Mouse (Mus musculus): ENCODE results near the gene Qrich1. TPM values are rescaled to one million over a fixed set of nuclear protein-coding genes. Genes with fewer than 3 reads are reported as not detected.

Gene Qrich1
- 141 and 146 TPM in 2 replicates for polyA plus RNA-seq (2015; fragmentation: Nextera tagmentation; extraction: Ambion mirVana)

DNA sequence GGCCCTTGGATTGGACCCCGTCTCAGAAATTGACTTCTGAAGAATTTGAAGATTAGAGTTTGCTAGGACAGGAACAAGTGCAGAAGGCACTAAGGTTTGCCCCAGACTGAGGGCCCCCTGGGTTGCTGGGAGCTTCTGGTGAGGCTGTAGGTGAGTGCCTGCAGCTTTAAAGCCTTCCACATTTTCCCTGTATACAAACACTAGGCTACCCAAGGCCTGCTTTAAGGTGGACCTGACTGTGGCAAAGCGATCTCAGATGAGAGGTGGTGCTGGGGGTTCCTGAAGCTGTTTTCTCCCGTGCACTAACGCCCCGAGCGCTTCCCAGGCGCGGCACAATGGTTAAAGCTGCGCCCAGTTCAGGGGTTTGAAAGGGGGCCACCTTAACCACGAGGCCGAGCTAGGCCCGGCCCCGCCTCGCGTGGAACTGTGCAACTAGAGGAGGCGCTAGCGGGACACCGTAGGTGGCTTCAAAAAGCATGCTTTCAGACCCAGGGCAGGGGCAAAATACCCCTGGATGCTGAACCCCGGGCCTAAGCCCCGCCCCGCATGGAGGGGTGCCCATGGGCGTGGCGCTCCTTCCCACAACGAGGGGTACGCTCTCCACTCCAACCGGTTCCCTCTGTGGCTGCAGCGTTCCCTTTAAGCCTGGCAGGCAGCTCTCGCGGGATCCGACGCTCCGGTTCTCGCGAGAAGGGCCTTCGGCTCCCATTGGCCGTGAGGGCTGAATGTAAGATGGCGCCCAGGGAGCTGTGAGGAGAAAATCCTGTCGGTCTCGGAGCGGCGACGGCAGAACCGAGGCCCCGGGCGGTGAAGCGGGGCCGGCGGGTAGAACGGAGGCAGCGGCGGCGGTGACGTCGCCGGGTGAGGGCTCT is at the start of gene Qrich1:
Gene Qrich1, plus strand, starts transcription at position 427 of the 872 bp plus-strand sequence.
- peak within 1 kb of the TSS; percentile 99 for H3K27ac ChIP-seq
- H3K9ac ChIP-seq (replicated peaks): peak within 1 kb of the TSS; percentile 93
- H3K36me3 ChIP-seq: peaks cover 41% of the 10 kb centered on the region
- H3K27me3 ChIP-seq: no peaks in the 10 kb centered on the region
- H3K4me3 ChIP-seq (replicated peaks): peak within 1 kb of the TSS; percentile 96
- WGBS: 1% methylated on average over 55 of the region's 55 CpGs
- peaks cover 31% of the 10 kb centered on the region for H3K4me1 ChIP-seq (replicated peaks)
- H3K4me2 ChIP-seq (replicated peaks): peak within 1 kb of the TSS; percentile 79
- peak; percentile 96 for ATAC-seq
- no peaks in the 10 kb centered on the region for H3K9me3 ChIP-seq

DNA sequence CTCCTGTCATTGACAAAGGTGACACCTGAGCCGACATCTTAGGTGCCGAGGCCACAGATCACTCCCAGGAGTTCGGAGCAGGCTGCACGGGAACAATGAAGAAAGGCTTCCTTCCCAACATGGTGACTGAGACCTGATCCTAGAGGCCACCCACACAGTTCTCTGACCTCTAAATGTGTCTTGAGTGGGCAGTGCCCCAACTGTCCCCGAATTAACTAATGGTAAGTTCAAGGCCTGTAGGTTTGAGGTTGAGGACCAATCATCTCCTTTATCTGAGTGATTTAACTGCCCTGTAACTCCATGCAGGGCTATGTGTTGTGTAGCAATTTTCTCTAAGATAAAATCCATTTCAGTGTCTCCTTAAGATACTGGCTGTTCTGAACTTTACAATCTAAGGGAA is 47.2 kb upstream of the Qrich1 start:
- H3K4me1 ChIP-seq (replicated peaks): no peaks in the 10 kb centered on the region
- ATAC-seq: no peak
- no peak overlapping the region for H3K4me3 ChIP-seq (replicated peaks)
- no peak overlapping the region for H3K27ac ChIP-seq
- no peaks in the 10 kb centered on the region for H3K9me3 ChIP-seq
- H3K36me3 ChIP-seq: peaks cover 33% of the 10 kb centered on the region
- no peaks in the 10 kb centered on the region for H3K27me3 ChIP-seq
- H3K9ac ChIP-seq (replicated peaks): no peak overlapping the region
- WGBS: 76% methylated on average over 5 of the region's 5 CpGs
- H3K4me2 ChIP-seq (replicated peaks): no peak overlapping the region

DNA sequence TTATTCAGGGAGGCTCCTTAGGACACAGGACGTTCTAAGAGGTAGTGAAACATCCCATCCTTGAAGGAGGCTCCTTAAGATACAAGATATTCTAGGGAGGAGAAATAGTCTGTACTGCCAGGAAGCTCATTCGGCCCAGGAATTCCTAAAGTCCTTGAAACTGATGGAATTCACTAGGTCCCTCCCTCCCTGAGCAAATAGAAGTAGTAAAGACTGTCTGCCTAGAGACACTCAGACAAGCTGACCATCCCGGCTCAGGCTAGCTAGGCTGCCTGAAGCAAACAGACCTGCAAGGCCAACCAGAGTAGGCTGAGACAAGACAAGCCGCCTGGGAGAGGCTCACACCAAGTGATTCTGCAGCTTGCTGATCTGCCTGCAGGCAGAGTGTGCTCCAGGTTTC is 46.8 kb upstream of the Qrich1 start:
- no peaks in the 10 kb centered on the region for H3K27me3 ChIP-seq
- H3K27ac ChIP-seq: no peak overlapping the region
- no peak overlapping the region for H3K4me3 ChIP-seq (replicated peaks)
- WGBS: 81% methylated on average over 4 of the region's 4 CpGs
- H3K4me2 ChIP-seq (replicated peaks): no peak overlapping the region
- no peak overlapping the region for H3K9ac ChIP-seq (replicated peaks)
- ATAC-seq: no peak
- H3K4me1 ChIP-seq (replicated peaks): no peaks in the 10 kb centered on the region
- peaks cover 29% of the 10 kb centered on the region for H3K36me3 ChIP-seq
- no peaks in the 10 kb centered on the region for H3K9me3 ChIP-seq

GRCm38 (mm10) chr9:108474528-108474927 is 42.1 kb upstream of the Qrich1 start:
- H3K27ac ChIP-seq: no peak overlapping the region
- H3K4me2 ChIP-seq (replicated peaks): no peak overlapping the region
- no peak overlapping the region for H3K4me3 ChIP-seq (replicated peaks)
- ATAC-seq: no peak
- H3K36me3 ChIP-seq: no peaks in the 10 kb centered on the region
- no peaks in the 10 kb centered on the region for H3K9me3 ChIP-seq
- WGBS: 69% methylated on average over 1 of the region's 1 CpGs
- H3K9ac ChIP-seq (replicated peaks): no peak overlapping the region
- H3K27me3 ChIP-seq: no peaks in the 10 kb centered on the region
- H3K4me1 ChIP-seq (replicated peaks): peaks cover 11% of the 10 kb centered on the region

DNA sequence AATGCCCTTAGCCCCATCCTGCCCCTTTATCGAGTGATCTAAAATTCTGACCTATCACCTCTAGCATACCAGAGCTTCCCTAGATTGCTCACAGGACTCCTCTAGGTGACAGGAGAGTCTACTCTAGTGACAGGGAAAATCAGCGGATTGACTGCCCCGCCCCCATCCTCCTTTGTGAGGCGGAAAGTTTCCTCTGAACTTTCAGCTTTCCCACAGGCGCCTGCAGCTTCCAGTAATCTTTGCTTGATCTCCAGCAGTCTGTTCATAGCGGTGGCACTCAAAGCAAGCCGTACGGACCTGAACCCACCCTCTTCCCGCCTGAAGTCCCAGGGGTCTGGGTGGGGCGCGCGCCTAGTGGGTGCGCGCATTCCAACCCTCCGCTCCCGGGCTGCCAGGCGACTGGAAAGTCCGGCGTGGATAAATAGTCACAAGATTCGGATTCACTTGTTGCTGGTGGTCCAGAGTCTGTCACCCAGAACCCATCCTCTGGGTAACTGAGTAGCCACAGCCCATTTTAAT is 37.9 kb upstream of the Qrich1 start:
- Histone ChIP-seq H3K4me2 (replicated peaks) (peak overlapping the region; percentile 59), H3K9ac (replicated peaks) (0 out of 2 replicates have a peak overlapping the region, but pooled peaks have one; percentile 40), H3K9me3 (no peaks in the 10 kb centered on the region), H3K36me3 (no peaks in the 10 kb centered on the region), H3K4me1 (replicated peaks) (peaks cover 26% of the 10 kb centered on the region), H3K27ac (peak overlapping the region; percentile 16; the same call in 1 of the 2 replicates), H3K4me3 (replicated peaks) (peak overlapping the region; percentile 40), H3K27me3 (no peaks in the 10 kb centered on the region)
- WGBS: under 1% methylated on average over 20 of the region's 20 CpGs
- ATAC-seq: peak; percentile 67

GRCm38 (mm10) chr9:108479241-108479640 is 37.4 kb upstream of the Qrich1 start:
- H3K4me3 ChIP-seq (replicated peaks): peak overlapping the region; percentile 40
- WGBS: 21% methylated on average over 11 of the region's 11 CpGs
- H3K27me3 ChIP-seq: no peaks in the 10 kb centered on the region
- H3K9ac ChIP-seq (replicated peaks): 0 out of 2 replicates have a peak overlapping the region, but pooled peaks have one; percentile 40
- H3K27ac ChIP-seq: peak overlapping the region; percentile 16; the same call in 1 of the 2 replicates
- H3K36me3 ChIP-seq: 0 out of 2 replicates have a peak, but pooled peaks cover 5% of the 10 kb centered on the region
- peaks cover 26% of the 10 kb centered on the region for H3K4me1 ChIP-seq (replicated peaks)
- no peaks in the 10 kb centered on the region for H3K9me3 ChIP-seq
- peak overlapping the region; percentile 59 for H3K4me2 ChIP-seq (replicated peaks)
- ATAC-seq: no peak; the same call in 1 of the 2 replicates

DNA sequence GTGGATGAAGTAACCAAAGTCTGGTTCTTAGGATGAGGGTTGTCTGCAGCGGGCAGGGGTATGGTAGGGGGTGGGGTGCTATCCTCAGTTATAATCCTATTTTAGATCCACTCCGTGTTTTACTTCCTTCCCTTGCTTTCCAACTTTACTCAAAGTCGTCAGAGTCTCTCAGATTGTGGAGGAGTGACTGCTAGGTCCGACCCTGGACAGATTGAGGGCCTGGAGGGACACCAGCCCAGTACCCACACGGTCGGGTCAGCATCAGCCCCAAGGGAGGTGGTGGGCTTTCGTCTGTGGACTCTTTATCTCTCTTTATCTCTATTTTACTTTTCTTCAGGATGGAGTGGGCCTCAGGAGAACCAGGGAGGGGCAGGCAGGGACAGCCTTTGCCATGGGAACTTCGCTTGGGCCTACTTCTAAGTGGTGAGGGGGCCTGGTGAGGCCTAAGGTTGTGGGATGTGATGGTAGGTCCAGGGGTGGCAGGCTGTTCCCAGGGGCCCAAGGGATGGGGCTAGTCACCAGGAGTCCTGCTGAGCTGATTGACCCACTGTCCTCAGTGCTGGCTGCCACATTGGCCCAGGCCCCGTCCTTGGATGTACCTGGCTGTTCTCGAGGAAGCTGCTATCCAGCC is 36.8 kb upstream of the Qrich1 start, which contains the start of gene Lamb2:
Gene Lamb2, plus strand, starts transcription at position 16 of the 631 bp plus-strand sequence.
- H3K4me1 ChIP-seq (replicated peaks): peaks cover 26% of the 10 kb centered on the region
- H3K27ac ChIP-seq: peak within 1 kb of the TSS; percentile 25; the same call in 1 of the 2 replicates
- H3K27me3 ChIP-seq: no peaks in the 10 kb centered on the region

DNA sequence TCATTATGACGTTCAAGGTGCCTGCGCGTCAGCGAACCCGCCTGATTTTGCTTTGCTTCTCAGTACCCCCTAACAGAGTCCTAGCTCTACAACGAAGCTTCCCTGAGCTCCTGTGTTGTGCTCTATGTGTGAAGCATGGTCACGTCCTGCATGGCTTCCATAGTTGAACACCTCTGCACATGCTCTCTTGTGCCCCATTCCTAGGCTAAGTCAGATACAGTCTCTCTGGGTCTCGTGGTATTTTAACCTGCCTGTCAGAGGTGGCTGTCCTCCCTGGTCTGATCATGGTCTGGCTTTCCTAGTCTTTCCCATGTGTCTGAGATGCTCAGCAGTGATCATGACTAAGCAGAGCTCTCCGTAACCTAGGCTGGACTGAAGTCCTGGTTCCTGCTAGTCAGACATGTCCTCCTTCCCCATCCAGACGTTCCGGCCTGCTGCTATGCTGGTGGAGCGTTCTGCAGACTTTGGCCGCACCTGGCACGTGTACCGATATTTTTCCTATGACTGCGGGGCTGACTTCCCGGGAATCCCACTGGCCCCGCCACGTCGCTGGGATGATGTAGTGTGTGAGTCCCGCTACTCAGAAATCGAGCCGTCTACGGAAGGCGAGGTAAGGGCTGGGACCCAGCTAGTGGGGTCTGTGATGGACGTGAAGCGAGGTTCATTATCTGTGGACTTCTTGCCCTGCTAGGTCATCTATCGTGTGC is 35.6 kb upstream of the Qrich1 start:
- no peaks in the 10 kb centered on the region for H3K27me3 ChIP-seq
- H3K4me3 ChIP-seq (replicated peaks): no peak overlapping the region
- H3K9ac ChIP-seq (replicated peaks): no peak overlapping the region
- no peak overlapping the region for H3K27ac ChIP-seq
- H3K4me1 ChIP-seq (replicated peaks): peaks cover 26% of the 10 kb centered on the region
- H3K9me3 ChIP-seq: no peaks in the 10 kb centered on the region
- no peak for ATAC-seq
- peaks cover 16% of the 10 kb centered on the region; the same call in 1 of the 2 replicates for H3K36me3 ChIP-seq
- H3K4me2 ChIP-seq (replicated peaks): peak overlapping the region; percentile 59; the same call in 1 of the 2 replicates
- 95% methylated on average over 28 of the region's 28 CpGs for WGBS

More for the DNA sequence above, 36.8 kb upstream of the Qrich1 start, which contains the start of gene Lamb2:
- Histone ChIP-seq H3K4me2 (replicated peaks) (peak within 1 kb of the TSS; percentile 59), H3K36me3 (0 out of 2 replicates have a peak, but pooled peaks cover 7% of the 10 kb centered on the region), H3K9ac (replicated peaks) (peak within 1 kb of the TSS; percentile 64), H3K4me3 (replicated peaks) (peak within 1 kb of the TSS; percentile 43), H3K9me3 (no peaks in the 10 kb centered on the region)
- 15% methylated on average over 10 of the region's 10 CpGs for WGBS
- ATAC-seq: peak; percentile 58

DNA sequence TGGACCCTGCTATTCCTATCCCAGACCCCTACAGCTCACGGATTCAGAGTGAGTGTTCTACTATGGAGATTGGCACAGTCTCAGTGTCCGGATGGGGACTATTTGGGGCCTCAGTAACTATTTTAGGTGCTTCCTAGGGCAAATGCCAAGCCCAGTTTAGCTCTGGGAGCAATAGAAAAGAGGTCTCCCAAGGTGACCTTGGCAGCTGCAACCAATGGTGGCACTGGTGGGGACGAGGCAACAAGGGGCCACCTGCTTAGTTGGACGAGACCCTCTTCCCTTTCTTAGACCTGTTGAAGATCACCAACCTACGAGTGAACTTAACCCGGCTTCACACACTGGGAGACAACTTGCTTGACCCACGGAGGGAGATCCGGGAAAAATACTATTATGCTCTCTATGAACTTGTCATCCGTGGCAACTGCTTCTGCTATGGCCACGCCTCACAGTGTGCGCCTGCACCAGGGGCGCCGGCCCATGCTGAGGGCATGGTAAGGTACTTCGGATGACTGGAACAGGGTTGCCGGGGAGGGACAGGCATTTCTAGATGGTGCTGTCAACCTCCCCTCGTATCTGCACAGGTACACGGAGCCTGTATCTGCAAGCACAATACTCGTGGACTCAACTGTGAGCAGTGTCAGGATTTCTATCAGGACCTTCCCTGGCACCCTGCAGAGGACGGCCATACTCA is 34.9 kb upstream of the Qrich1 start:
- H3K4me3 ChIP-seq (replicated peaks): no peak overlapping the region
- no peaks in the 10 kb centered on the region for H3K27me3 ChIP-seq
- H3K9ac ChIP-seq (replicated peaks): no peak overlapping the region
- no peak for ATAC-seq
- 95% methylated on average over 19 of the region's 19 CpGs for WGBS
- H3K4me2 ChIP-seq (replicated peaks): no peak overlapping the region
- peaks cover 26% of the 10 kb centered on the region for H3K4me1 ChIP-seq (replicated peaks)
- no peaks in the 10 kb centered on the region for H3K9me3 ChIP-seq
- H3K27ac ChIP-seq: no peak overlapping the region
- peaks cover 23% of the 10 kb centered on the region for H3K36me3 ChIP-seq

DNA sequence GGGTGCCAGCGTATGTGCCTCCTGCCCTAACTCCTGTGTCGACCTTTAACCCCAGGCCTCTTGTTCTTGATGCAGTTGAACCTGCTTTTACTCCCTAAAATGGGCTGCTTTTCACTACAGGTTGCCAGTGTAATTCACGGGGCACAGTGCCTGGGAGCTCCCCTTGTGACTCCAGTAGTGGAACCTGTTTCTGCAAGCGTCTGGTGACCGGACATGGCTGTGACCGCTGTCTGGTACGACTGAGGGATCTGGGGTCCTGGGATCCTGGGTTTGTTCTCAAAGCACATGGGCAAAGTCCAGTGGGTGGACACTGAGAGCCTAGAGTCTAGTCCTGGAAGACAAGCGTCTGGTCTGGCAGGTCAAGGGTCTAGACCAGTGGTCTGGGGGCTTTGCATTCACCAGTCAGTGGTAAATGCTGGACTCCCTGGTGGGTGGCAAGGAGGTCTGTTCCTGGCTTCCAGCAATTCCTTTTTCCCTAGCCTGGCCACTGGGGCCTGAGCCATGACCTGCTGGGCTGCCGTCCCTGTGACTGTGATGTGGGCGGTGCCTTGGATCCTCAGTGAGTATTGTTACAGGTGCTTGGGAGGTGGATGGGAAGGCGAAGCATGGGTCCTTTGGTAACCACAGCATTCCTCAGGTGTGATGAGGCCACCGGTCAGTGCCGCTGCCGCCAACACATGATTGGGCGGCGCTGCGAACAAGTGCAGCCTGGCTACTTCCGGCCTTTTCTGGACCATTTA is 33.4 kb upstream of the Qrich1 start:
- H3K36me3 ChIP-seq: peaks cover 32% of the 10 kb centered on the region
- 94% methylated on average over 18 of the region's 18 CpGs for WGBS
- H3K4me1 ChIP-seq (replicated peaks): peaks cover 26% of the 10 kb centered on the region

More for the DNA sequence above, 33.4 kb upstream of the Qrich1 start:
- no peaks in the 10 kb centered on the region for H3K9me3 ChIP-seq
- H3K4me3 ChIP-seq (replicated peaks): no peak overlapping the region
- H3K4me2 ChIP-seq (replicated peaks): no peak overlapping the region
- H3K27me3 ChIP-seq: no peaks in the 10 kb centered on the region
- no peak overlapping the region for H3K9ac ChIP-seq (replicated peaks)
- H3K27ac ChIP-seq: no peak overlapping the region
- no peak for ATAC-seq
